Mouse (Mus musculus) heart, adult 2 months (tissue): ENCODE data around the gene Gm10024.
"Not testable (repeated sequence)": the region's sequence is repeated elsewhere in the genome, so short reads cannot be mapped to it uniquely, and the experiment has no call there.

Source experiments
- CTCF ChIP-seq: fragments of 200-600 bp; IDR thresholded peaks from 2 replicates; pipeline ENCODE4 v1.8.1; 2022; ENCODE audit warnings: antibody characterized with exemption, mild to moderate bottlenecking, moderate library complexity
- EP300 ChIP-seq: fragments of 200-500 bp; IDR thresholded peaks from 2 replicates; pipeline ENCODE4 v1.6.1; 2011; ENCODE audit warnings: low read depth, low read length, control low read depth; ENCODE audit not compliant: insufficient read depth

DNA sequence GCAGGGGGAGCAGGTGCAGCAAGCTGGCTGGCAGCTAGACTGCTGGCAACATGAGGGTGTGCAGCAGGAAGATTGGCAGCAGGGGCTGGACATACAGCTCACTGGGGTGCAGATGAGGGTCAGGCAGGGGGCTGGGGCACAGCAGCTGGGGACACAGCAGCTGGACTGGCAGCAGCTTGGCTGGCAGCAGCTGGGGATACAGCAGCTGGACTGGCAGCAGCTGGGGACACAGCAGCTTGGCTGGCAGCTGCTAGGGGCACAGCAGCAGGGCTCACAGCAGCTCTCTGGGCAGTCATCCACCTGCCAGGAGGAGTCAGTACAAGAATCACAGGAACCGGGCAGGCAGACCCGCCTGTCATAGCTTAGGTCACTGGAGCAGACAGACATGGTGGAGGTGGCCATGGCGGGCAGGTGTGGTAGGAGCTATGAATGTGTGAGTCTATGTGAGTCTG lies 20.9 kb upstream of the Gm10024 start, which contains the start of gene Gm19402:
- TF ChIP-seq EP300, CTCF: not testable (repeated sequence)
